Mouse (Mus musculus) myocyte (in vitro differentiated cells): ENCODE data around the gene Wdr25. TPM values are rescaled to one million over a fixed set of nuclear protein-coding genes. Genes with fewer than 3 reads are reported as not detected.

ENCODE experiments used
- H3K27me3 ChIP-seq: one replicate; pipeline ENCODE4 v1.6.1; 2011; ENCODE audit not compliant: control insufficient read depth, insufficient read depth, insufficient read length
- H3K36me3 ChIP-seq: one replicate; pipeline ENCODE4 v1.6.1; 2011; ENCODE audit not compliant: control insufficient read depth, insufficient read depth
- H3K4me2 ChIP-seq: one replicate; pipeline ENCODE4 v1.6.1; 2011; ENCODE audit warnings: low read depth, control low read depth
- H3K4me3 ChIP-seq: one replicate; pipeline ENCODE4 v1.5.1; 2011; ENCODE audit warnings: mild to moderate bottlenecking, control low read depth, moderate library complexity
- H3K79me2 ChIP-seq: one replicate; pipeline ENCODE4 v1.6.1; 2011; ENCODE audit not compliant: control insufficient read depth, insufficient read depth
- H3ac ChIP-seq: one replicate; pipeline ENCODE4 v1.6.1; 2011; ENCODE audit not compliant: control insufficient read depth, insufficient read length
- CEBPB ChIP-seq: IDR thresholded peaks from 2 replicates; pipeline ENCODE4 v1.6.1; 2011; ENCODE audit warnings: mild to moderate bottlenecking, moderate library complexity; ENCODE audit not compliant: poor library complexity, insufficient read depth, severe bottlenecking
- E2F4 ChIP-seq: IDR thresholded peaks from one replicate; pipeline ENCODE4 v1.6.1; 2011; ENCODE audit warnings: mild to moderate bottlenecking, control low read depth, moderate library complexity; ENCODE audit not compliant: insufficient read depth
- MAX ChIP-seq: IDR thresholded peaks from one replicate; pipeline ENCODE4 v1.6.1; 2011; ENCODE audit warnings: low read depth, mild to moderate bottlenecking, control low read depth
- MYOD1 ChIP-seq, 3 experiments: IDR thresholded peaks; one replicate each; pipeline ENCODE4 v1.6.1; 2011; ENCODE audit warnings: control low read depth in 2 of 3, low read depth in 2 of 3, mild to moderate bottlenecking in 2 of 3, moderate library complexity in 1 of 3; ENCODE audit not compliant: insufficient read length in 2 of 3, control insufficient read depth in 1 of 3
- MYOG ChIP-seq, 3 experiments: IDR thresholded peaks; one replicate each; pipeline ENCODE4 v1.6.1; 2011; ENCODE audit warnings: control low read depth in 2 of 3, low read depth in 2 of 3, mild to moderate bottlenecking in 2 of 3; ENCODE audit not compliant: insufficient read length in 2 of 3, control insufficient read depth in 1 of 3, insufficient read depth in 1 of 3
- POLR2A ChIP-seq: IDR thresholded peaks from one replicate; pipeline ENCODE4 v1.6.1; 2011; ENCODE audit warnings: low read depth, mild to moderate bottlenecking, control low read depth, moderate library complexity; ENCODE audit not compliant: insufficient read length
- POLR2AphosphoS2 ChIP-seq: IDR thresholded peaks from one replicate; pipeline ENCODE4 v1.6.1; 2011; ENCODE audit warnings: low read depth, control low read depth; ENCODE audit not compliant: insufficient read length
- REST ChIP-seq: IDR thresholded peaks from one replicate; pipeline ENCODE4 v1.6.1; 2011; ENCODE audit warnings: mild to moderate bottlenecking, control low read depth, moderate library complexity; ENCODE audit not compliant: insufficient read depth, insufficient read length
- SRF ChIP-seq: IDR thresholded peaks from one replicate; pipeline ENCODE4 v1.6.1; 2011; ENCODE audit warnings: low read depth; ENCODE audit not compliant: control insufficient read depth, insufficient read length
- TCF12 ChIP-seq: IDR thresholded peaks from one replicate; pipeline ENCODE4 v1.6.1; 2011; ENCODE audit warnings: mild to moderate bottlenecking, control low read depth; ENCODE audit not compliant: poor library complexity, insufficient read depth, severe bottlenecking
- TCF3 ChIP-seq: IDR thresholded peaks from one replicate; pipeline ENCODE4 v1.6.1; 2011; ENCODE audit warnings: low read depth, control low read depth; ENCODE audit not compliant: insufficient read length
- USF1 ChIP-seq: IDR thresholded peaks from one replicate; pipeline ENCODE4 v1.6.1; 2011; ENCODE audit warnings: low read depth, mild to moderate bottlenecking, control low read depth, moderate library complexity
- polyA plus RNA-seq: library from polyadenylated mRNA; unstranded; fragments of >200 nt; fragmentation: generic; extraction: Trizol; gene quantifications from one replicate; pipeline ENCODE4 v1.2.1, GENCODE M21; 2012; ENCODE audit warnings: missing spikeins

Wdr25 gene
- polyA plus RNA-seq, 1 experiment: 14.0 TPM

DNA sequence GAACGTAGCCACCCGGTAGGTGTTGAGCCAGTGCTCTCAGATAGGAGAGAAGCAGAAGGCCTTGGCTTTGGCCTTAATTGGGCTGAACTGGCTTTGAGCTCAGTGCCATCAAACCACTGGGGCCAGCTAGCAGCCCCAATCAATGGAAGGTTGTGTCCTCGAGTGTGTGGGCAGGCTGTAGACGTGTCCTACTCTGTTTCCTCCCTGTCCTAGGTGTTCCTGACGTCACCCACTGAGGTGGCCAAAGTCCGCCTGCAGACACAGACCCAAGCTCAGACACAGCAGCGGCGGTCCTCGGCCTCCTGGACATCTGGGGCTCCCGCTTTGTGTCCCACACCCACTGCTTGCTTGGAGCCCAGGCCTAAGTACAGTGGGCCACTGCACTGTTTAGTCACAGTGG lies 38.4 kb upstream of the Wdr25 start:
- TF ChIP-seq POLR2AphosphoS2: no peak
- TF ChIP-seq TCF3: no peak
- no peak for TF ChIP-seq E2F4
- TF ChIP-seq POLR2A: no peak
- no peak for TF ChIP-seq TCF12
- no peak for TF ChIP-seq CEBPB
- no peak for TF ChIP-seq USF1
- TF ChIP-seq MYOD1 (IDR thresholded peaks at IDR 0.05; ENCODE audit: control insufficient read depth in 1 of 3, insufficient read length in 2 of 3, low read depth in 2 of 3): no peak
- no peak for TF ChIP-seq MAX
- TF ChIP-seq SRF: no peak
- TF ChIP-seq MYOG (IDR thresholded peaks at IDR 0.05; ENCODE audit: control insufficient read depth in 1 of 3, insufficient read depth in 1 of 3, insufficient read length in 2 of 3, low read depth in 2 of 3): no peak
- TF ChIP-seq REST: no peak
- Histone ChIP-seq H3K27me3 (no peaks in the 10 kb centered on the region), H3ac (no peak overlapping the region), H3K79me2 (no peaks in the 10 kb centered on the region), H3K36me3 (no peaks in the 10 kb centered on the region), H3K4me3 (no peak overlapping the region), H3K4me2 (no peak overlapping the region)

GRCm38 (mm10) chr12:108856186-108856585 lies 37.2 kb upstream of the Wdr25 start:
- H3K79me2 ChIP-seq: no peaks in the 10 kb centered on the region
- no peak overlapping the region for H3ac ChIP-seq
- no peak overlapping the region for H3K4me2 ChIP-seq
- no peaks in the 10 kb centered on the region for H3K36me3 ChIP-seq
- TF ChIP-seq MYOD1 (IDR thresholded peaks at IDR 0.05; ENCODE audit: control insufficient read depth in 1 of 3, insufficient read length in 2 of 3, low read depth in 2 of 3) (peak in 2 of 3 experiments; percentile 62 to 83), MYOG (IDR thresholded peaks at IDR 0.05; ENCODE audit: control insufficient read depth in 1 of 3, insufficient read depth in 1 of 3, insufficient read length in 2 of 3, low read depth in 2 of 3) (peak; percentile 47 to 91 (median 73)), CEBPB (no peak), SRF (no peak), TCF12 (peak; percentile 38), TCF3 (peak; percentile 61), POLR2AphosphoS2 (no peak)
- H3K4me3 ChIP-seq: no peak overlapping the region
- H3K27me3 ChIP-seq: no peaks in the 10 kb centered on the region

DNA sequence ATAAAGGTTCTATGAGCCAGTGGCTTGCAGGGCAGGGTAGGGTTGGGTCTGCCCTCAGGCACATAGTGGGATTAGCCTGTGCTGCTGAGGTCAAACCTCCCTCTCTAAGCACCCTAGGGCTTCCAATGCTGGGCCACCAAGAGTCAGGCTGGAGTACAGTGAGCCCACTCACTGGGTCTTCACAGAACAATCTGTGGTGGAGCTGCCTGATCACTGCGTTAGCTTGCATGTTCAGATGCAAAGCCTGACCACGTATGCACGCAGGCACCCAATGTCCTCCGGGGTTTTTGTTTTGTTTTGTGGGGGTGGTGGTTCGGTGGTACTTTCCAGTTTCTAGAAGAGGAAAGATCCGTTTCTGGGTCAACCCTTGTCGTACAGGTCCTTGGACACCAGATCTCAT lies 36.3 kb upstream of the Wdr25 start:
- no peak overlapping the region for H3ac ChIP-seq
- TF ChIP-seq TCF12 (no peak), POLR2AphosphoS2 (peak; percentile 75)
- no peaks in the 10 kb centered on the region for H3K27me3 ChIP-seq
- no peak overlapping the region for H3K4me3 ChIP-seq
- H3K4me2 ChIP-seq: no peak overlapping the region
- peaks cover under 1% of the 10 kb centered on the region for H3K36me3 ChIP-seq
- H3K79me2 ChIP-seq: no peaks in the 10 kb centered on the region

GRCm38 (mm10) chr12:108857589-108858184 lies 35.7 kb upstream of the Wdr25 start:
- TF ChIP-seq MAX (no peak), POLR2AphosphoS2 (peak; percentile 79), REST (no peak), MYOD1 (IDR thresholded peaks at IDR 0.05; ENCODE audit: control insufficient read depth in 1 of 3, insufficient read length in 2 of 3, low read depth in 2 of 3) (no peak), TCF3 (no peak)
- Histone ChIP-seq H3K4me3 (no peak overlapping the region), H3K79me2 (no peaks in the 10 kb centered on the region), H3K36me3 (peaks cover 6% of the 10 kb centered on the region), H3K27me3 (no peaks in the 10 kb centered on the region), H3ac (no peak overlapping the region), H3K4me2 (no peak overlapping the region)

DNA sequence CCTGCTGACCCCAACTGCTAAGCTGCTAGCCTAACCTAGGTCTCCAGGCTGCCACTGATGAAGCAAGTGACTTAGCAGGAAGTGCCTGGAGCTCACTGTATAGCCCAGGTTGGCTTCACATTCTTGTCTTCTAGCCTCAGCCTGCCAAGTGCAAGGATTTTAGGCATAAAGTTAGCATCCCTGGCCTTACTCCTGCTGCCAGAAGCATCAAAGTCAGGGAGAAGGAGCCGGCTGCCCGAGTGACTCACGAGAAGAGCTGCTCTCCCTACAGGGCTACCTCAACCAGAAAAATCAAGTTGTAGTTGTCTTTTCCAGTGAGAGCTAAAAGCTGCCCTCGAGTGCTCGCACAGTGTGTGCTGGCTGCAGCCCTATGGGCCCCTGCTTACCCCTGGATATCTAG lies 34.9 kb upstream of the Wdr25 start:
- TF ChIP-seq POLR2AphosphoS2: peak; percentile 89
- TF ChIP-seq USF1: no peak
- Histone ChIP-seq H3K27me3 (no peaks in the 10 kb centered on the region), H3K4me2 (no peak overlapping the region), H3K79me2 (no peaks in the 10 kb centered on the region), H3ac (no peak overlapping the region), H3K4me3 (no peak overlapping the region), H3K36me3 (peaks cover 11% of the 10 kb centered on the region)
